Mouse (Mus musculus): Measurements from ENCODE around the gene Gm31571.
"Not testable (repeated sequence)": the region's sequence is repeated elsewhere in the genome, so short reads cannot be mapped to it uniquely, and the experiment has no call there.

The Gm31571 gene

GRCm38 (mm10) chrY:22051253-22051652 lies at the start of gene Gm31571:
Gene Gm31571, minus strand, starts transcription at chrY:22051353.
- not testable (repeated sequence) for DNase-seq (ENCODE audit: low spot score in 2 of 2)

Data from right cerebral cortex, postnatal 36 days (tissue).